Mouse (Mus musculus) cerebellum, adult 2 months (tissue): ENCODE data around the gene Akr1b10.

Experiments
- CTCF ChIP-seq: fragments of 200-500 bp; IDR thresholded peaks from 2 replicates; pipeline ENCODE4 v1.5.1; 2011; ENCODE audit warnings: low read depth, mild to moderate bottlenecking, control low read depth, low read length, moderate library complexity, borderline replicate concordance; ENCODE audit not compliant: insufficient read depth
- POLR2A ChIP-seq: fragments of 200-500 bp; IDR thresholded peaks from 2 replicates; pipeline ENCODE4 v1.6.1; 2011; ENCODE audit warnings: low read length, control low read depth, borderline replicate concordance; ENCODE audit not compliant: insufficient read depth

DNA sequence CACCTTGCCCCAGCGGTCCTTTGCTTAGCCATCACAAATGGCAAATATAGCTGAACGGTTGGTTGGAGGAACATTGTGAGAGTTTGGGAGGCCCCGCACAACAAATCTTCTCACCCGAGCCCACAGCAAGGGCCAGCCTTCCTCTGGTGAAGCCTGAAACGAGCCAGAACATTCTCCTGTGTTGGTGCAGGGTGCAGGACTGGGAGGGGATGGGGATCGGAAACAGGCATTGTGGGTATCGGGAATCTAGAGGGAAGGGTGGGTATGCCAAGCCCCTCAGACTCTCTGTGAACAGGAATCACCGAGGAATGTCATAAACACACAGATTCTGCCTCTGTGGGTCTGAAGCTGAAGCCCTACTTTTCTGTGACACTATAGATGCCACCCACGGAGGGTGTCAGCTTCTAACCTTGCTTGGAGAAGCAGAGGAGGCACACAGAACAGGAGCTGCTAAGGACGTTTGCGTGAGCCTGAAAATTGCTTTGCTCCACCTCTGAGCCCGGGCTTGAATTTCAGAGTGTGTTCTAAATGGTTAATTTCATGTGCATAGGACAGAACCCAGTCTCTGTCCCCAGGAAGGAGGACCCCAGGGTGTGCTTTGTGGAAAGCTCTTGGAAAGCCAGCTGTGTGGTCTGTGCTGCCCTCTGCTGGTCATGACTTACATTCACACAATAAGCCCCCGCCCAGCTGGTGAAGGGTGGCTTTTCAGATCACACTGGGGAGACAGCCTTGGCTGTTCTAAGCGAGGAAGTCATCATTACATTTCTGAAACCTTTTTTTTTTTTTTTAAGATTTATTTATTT, 37.7 kb upstream of the Akr1b10 start:
- TF ChIP-seq CTCF (peak; percentile 81), POLR2A (no peak)
